Mouse (Mus musculus) G1E-ER4 (cell line): Measurements from ENCODE around the gene Ubac2. TPM values are rescaled to one million over a fixed set of nuclear protein-coding genes. Genes with fewer than 3 reads are reported as not detected.

Experiments
- GATA1 ChIP-seq: IDR thresholded peaks from one replicate; pipeline ENCODE4 v1.8.0; 2012; ENCODE audit warnings: low read length, inconsistent platforms
- polyA plus RNA-seq: library from polyadenylated mRNA; stranded (reverse); fragments of >175 nt; gene quantifications from 2 replicates; pipeline ENCODE4 v1.2.3, GENCODE M21; 2012

Ubac2 gene
- polyA plus RNA-seq, 1 experiment = 67.2 TPM

DNA sequence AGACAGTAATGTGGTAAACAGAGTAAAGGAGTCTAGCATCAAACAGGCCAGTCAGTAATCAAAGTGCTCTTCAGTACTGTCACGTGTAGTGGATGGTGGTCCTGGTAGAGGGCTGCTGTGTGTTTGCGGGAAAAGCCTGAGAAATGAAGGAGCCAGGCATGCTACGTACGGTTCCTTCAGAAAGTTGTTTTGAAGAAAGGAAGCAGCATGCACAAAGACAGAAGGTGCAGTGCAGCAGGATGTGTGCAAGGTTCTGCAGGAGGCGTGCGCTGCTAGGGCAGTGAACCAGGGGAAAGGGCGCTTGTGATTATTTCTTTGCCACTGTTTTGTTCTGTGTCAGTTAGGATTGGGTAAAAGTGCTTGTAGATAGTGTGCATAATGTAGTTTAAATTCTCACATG, 2.8 kb downstream of the Ubac2 start:
- TF ChIP-seq GATA1 = no peak

DNA sequence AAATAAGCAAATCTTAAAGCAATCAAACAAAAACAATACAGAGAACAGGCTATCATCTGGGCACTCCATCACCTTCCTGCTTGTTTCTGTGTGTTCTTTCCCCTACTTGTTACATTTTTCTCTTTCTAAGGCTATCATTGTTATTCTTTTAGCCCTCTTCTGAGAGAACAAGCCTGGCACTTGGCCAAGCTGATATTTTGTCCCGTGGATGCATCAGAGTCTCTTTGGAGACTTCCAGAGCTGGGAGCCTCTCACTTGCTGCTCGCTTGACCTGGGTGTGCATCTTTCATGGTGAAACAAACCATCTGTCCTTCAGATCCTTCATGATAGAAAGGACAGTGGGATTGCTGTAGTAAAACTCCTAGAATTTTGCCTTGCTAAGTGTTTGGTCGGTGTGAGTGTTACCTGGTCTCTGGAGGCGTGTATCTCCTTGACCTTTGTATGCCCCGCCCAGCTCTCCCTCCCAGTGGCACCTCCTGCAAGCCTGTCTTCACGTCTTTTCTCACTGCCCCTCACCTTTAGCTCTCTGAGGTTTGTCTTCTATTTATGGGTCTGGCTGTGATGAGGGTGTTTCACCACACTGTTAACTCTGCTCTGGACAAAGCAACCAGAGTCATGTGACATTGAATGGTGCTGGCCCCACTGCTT, 5.9 kb downstream of the Ubac2 start:
- no peak for TF ChIP-seq GATA1

DNA sequence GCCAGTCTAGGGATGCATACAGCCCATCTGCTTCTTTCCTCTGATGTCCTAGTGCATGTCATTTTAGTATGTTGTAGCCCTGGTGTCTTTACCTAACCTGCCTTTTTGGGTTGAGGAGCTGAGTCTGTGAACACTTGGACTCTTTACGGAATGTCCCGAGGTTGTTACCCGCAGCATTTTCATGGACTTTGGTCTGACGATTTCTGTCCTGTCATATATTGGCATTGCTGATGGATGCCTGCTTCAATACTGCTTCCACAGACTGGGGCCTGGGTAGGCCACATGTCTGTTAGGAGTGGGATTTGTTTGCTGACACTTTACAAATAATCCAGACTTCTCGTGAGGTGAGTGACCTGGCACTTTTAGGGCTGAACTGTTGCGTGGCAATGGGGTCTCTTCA, 15.3 kb downstream of the Ubac2 start:
- no peak for TF ChIP-seq GATA1

DNA sequence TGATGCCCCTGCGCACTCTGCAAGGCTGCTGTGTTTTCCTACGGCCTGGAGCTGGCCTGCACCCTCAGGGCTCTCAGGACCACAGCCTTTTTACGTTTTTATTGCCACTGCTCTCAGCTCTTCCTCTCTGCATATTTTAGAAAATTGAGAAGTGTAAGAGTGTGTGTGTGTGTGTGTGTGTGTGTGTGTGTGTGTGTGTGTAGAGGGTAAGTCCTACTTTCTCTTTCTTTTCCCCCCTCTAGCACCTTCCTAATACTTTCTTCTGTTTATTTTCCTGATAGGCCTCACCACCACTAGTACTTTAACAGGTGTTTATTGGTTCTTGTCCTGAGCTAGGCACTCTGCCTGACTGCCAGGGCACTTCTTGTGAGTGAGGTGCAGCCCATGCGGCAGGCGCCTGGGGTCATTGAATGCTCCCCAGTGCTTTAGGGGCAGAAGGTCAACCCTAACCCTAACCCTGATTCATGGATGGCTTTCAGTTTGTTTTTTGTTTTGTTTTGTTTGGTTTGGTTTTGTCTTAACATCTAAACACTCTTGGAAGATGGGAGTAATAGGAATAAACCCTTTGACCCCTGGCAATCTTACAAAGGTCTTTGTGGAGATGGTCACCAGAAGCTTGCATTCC, 16.2 kb downstream of the Ubac2 start:
- TF ChIP-seq GATA1 = no peak

DNA sequence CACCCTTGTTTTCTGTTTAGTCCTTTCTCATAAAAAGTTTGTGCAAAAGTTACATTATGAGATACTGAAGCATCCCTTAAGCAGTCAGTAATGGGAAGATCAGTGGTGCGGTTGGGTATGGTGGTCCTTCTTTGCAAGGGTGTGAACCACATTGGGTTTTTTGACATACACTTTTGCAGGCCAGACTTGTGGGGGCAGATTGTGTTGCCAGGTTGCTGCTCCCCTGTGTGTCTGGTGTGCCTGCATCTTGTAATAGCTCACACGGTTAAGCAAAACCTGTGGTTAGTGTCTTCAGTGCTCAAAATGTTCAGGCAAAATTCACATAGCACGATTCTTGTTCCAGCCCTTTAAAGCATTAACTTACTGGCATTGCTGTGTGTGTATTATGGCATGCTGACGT, 16.9 kb downstream of the Ubac2 start:
- no peak for TF ChIP-seq GATA1

DNA sequence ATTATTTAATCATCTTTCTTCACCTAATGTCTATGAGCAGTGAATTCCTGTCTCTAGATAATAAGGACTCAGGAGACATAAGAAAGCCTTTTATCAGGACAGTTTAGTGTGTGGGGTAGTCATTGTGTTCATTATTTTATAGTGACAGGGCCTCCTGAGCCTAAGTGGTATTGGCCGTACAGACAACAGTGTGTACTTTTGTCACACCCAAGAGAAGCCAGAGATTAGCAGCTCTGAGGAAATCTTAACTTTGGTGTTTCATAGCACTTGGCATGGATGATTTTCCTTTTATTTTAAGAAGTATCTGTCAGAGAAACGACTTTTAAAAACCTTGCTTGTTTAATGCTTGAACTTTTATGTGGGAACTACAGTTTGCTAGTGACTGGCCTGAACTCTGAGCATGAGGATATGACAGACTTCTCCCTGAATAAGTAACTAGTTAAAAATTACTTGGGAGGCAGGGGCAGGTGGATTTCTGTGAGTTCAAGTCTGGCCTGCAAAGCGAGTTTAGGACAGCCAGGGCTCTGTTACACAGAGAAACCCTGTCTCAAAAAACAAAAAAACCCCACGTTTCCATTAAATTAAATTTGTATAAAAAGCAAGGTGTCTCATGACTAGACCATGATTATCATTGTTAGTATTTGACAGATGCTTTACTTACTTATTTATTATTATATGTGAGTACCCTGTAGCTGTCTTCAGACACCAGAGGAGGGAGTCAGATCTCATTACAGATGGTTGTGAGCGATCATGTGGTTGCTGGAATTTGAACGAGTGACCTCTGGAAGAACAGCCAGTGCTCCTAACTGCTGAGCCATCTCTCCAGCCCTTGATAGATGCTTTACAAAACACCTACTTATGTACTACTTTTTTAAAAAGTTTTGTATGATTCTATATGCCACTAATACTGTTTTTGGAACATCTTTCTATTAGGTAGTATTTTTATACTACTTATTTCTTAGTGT, 18.0 kb downstream of the Ubac2 start:
- TF ChIP-seq GATA1 = no peak

DNA sequence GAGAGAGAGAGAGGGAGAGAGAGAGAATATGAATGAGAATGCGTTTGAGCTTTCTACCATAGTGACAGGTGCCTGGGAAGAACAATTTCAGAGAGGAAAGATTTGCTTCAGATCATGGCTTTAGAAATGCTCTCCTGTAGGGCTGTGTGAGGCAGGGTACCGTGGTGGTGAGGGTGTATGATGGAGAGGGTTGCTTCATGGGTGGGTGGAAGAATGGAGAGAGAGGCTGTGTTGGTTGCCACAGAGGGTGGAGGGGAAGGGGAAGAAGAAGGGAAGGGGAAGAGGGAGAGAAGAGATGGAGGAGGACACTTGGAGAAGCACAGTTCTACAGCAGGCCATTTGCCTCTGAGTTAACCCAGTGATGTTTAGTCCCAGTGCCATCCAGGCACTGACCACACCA, 19.4 kb downstream of the Ubac2 start:
- no peak for TF ChIP-seq GATA1

DNA sequence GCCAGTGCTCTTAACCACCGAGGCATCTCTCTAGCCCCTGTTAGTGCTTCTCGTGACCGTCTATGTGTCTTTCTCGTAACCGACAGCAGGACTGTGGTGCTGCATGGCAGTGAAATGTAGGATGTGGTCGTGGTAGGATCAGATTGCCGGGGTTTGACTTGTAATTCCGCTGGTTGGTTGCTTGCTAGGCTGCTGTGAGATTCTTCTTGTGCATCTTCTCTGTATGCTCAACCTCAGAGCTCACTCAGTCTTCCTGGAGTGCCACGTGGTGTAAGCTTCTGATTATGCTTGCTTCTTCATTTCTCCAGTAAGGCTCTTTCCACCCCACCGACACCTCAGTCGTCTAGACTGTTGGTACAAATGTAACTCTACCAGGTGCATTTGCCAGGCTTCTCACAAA, 20.1 kb downstream of the Ubac2 start:
- TF ChIP-seq GATA1 = no peak

DNA sequence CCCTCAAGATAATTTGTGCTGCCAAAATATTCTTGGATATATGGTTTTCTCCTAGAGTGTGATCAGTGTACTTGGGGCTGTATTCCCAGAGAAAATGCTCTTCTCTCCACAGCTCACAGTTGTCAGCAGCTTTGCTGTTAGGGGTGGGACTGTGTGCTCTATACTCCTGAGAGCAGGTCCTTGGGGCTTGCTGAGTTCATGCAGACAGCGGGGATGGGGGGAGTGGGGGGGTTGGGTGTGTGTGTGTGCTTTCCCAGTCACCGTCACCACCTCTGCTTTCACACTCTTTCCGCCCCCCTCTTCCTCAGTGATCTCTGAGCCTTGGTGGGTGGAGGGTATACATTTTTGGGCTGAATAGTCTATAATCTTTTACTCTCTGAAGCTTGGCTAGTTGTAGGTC, 20.7 kb downstream of the Ubac2 start:
- TF ChIP-seq GATA1 = no peak

DNA sequence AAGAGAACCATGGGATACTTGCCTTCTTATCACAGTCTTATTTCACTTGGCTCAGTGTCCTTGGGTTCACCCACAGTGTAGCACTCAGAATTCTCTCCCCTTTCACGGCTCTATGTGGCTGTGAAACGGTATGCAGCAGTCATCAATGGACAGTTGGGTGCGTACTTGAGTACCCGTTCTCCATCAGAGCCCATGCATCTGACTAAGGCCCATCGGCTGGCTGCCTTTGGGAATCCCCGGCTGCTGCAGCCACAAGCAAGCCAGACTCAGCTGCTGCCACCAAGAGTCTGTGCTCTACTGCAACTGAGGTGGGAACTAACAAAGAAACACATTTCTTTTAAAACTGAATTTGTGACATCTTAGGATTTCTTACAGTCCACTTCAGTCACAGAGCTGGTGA, 23.1 kb downstream of the Ubac2 start:
- TF ChIP-seq GATA1 = no peak

DNA sequence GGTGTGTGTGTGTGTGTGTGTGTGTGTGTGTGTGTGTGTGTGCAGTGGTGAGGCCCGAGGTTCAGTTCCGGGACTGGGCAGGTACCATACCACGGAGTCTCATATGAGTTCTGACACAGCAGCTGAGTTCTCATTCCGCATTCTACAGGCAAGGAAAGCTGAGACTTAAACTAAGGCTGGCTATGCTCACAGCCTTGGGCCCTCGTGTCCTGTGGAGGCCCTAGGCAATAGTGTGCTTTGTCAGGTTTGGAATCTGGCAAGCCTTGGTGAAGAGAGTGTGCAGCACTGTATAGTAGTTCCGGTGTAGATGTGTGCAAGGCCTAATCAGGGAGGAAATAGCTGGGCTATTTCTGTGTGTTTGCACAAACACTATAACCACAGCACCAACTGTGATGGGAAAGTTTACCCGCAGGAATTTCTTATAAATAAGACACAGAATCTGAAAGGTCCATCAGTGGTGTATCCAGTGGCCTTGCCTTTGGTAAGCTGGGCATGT, 25.0 kb downstream of the Ubac2 start:
- no peak for TF ChIP-seq GATA1

DNA sequence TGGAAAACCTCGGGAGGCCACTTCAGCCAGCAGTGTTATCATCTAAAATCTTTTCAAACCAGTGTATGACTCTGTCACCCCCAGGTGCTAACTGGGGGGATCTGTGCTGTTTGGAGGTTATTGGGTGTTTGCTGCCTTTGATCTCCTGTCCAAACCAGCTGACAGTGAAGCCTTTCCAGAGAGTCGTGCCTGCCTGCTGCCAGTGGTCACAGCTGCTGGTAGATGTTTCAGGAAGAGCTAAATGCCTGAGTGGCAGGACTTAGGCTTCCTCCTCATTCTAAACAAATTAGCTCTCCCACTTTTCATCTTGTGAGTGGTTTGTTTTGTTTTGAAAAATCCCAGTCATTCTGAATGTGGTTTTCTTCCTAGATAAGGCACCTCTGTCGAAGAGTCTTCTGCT, 26.3 kb downstream of the Ubac2 start:
- no peak for TF ChIP-seq GATA1

DNA sequence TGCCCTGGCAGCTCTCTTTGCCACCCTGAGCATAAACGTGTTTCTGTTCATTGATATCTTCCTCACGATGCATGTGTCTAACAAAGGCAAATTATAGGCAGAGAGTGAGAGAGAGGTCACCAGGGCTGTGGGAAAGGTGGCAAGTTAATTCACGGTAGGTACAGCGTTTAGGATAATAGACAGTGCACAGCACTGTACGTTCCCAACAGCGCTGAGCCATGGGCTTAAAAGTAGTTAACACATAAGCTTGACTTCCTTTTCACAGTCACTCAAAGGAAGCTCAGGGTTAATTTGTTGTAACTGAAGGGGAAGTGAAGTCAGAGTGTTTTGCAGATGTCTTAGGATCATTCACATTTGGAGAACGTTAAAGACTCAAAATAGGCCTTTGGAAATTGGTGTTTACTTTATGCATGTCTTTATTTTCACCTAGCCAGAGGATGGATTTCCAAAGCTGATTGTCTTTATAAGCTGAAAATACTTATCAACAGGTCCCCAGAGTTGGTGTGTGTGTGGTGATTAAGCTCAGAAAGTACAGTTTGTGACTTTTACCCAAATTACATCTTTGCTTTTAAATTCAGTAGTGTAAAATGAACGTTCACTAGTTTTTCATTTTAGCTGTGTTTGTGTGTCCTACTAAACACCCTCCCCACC, 28.0 kb downstream of the Ubac2 start:
- no peak for TF ChIP-seq GATA1

DNA sequence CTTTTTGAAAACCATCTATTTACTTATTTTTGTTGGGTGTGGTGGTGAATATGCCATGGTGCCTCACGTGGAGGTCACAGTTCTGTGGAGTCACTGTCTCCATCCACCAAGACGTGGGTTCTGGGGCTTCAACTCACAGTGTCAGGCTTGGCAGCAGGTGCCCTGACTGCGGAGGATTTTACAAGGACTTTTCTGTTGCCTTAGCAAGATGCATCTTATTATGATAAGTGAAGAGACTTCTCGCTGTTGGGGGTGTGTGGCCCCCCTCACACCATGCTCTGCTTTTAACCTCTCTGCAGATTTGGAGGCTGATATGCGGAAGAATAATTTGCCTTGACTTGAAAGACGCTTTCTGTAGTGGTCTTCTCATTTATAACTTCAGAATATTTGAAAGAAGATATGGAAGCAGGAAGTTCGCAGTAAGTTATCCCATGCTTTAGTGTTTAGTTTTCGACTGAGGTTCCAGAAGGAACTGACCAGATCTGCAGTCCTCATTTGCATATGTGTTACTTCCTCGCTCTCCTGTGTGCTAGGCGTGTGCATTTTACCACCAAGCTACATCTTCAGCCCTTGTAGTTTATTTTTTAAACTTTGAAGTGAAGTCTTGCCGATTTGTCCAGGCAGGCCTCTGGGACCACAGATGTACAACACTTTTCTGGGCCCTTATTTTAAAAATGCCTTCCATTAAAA, 28.7 kb downstream of the Ubac2 start:
- no peak for TF ChIP-seq GATA1

DNA sequence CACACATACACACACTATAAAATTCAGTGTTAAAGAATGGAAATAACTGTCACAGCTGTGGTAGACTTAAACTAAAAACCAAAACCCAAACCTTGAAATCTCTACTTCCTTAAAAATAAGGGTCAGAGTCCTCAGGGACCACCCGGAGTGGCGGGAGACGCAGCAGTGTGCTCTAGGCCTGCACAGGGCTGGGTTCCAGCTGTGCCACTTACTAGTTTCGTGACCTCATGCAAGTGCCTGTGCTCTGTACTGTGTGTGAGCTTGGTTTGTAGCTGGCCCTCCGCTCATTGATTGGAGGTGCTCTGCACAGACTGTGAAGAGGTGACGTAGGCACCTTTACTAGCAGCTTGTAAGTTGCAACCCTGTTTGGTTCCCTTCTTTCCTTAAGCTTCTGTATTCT, 31.4 kb downstream of the Ubac2 start:
- TF ChIP-seq GATA1 = no peak

DNA sequence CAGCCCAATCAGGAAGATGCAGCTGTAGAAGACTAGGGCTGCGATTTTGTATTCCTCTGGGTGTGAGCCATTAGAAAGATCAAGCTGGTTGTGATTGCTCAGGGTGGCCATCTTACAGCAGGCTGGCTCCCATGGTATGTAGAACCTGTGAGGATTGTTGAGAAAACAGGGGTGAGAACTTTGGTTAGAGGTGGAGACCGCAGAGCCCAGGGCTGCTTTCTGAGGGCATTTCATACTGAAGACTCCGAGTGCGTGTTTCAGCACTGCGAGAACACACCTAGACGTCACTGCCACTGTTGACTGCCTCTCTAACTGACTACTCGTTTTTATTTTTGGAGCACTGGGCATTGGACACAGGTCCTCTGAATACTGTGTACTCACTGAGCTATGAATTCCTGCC, 34.1 kb downstream of the Ubac2 start:
- TF ChIP-seq GATA1 = no peak
